Mouse (Mus musculus) adrenal gland, adult 10 weeks (tissue): ENCODE measurements around the gene 1700018B08Rik. TPM values are rescaled to one million over a fixed set of nuclear protein-coding genes. Genes with fewer than 3 reads are reported as not detected.

ENCODE experiments used
- polyA plus RNA-seq: library from polyadenylated mRNA; stranded (reverse); fragments of 350-450 nt; fragmentation: Illumina TruSeq; extraction: RNeasy Lipid Tissue Mini Kit (QIAGEN cat#74804); gene quantifications from one replicate; pipeline ENCODE4 v1.2.3, GENCODE M21; 2014; ENCODE audit warnings: low read depth, low replicate concordance

1700018B08Rik gene
- not detected for polyA plus RNA-seq

DNA sequence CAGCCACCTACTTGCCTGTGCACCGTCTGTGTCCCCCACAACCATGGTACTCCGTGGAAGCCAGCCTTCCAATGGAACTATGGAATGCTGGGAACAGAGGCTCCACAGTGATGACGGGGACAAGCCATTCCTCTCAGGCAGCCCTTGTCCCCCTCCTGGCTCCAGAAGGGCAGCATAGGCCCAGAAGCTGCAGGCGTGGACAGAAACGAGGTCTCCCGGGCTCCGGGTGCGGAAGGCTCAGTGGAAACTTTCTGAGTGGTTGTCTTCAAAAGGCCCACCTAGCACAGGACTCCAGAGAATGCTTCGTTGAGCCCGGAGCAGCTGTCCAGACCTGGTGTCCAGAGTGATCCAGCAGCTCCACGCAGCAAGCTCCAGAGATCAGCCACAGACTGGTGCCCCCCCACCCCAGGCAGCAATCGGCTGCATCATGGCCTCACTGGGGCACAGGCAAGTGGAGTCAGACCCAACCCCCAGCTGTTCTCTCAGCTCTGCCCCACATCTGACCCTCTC lies at the start of gene 1700018B08Rik:
Gene 1700018B08Rik, minus strand, starts transcription at position 45 of the 510 bp plus-strand sequence.

DNA sequence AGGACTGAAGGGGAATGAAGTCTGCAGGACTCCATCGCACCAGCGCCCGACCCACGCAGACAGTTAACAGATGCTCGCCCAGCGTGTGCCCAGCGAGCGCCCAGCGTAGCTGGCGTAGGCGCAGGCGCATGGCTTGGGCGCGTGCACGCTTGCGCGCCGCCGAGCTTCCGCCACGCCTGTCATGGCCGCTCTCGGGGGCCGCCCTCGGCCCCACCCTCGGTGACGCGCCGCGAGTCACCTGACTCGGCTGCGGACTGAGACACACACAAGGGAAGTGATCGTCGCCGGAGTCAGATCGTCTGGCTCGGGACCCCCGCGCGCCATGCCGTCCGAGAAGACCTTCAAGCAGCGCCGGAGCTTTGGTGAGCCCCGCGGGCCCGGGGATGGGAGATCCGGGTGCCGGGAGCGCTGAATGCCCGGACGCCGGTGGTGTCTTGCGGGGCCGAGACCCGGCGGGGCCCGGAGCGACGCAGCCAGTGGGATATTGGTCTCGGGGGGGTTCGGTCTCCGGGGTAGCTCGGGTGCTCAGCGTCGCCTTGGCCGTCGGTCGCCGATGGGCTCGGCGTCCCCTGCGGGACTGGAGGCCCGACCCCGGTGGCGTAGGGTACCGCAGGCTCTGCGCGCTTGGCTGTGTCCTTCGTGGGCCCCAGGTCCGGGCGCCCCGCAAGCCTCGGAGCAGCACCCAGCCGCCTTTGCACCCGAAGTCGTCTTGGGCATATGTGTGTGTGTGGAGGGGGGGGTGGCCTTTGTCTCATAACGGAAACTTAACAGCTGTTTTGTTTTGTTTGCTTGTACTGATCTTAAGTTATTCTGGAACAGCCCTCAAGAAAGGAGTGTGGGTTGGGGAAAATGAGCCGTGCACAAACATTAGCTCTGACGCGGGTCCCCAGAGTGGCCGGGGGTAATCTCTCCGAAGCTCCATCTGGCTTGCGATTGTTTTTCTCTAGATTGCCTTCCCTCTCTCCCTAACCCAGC lies 46.4 kb upstream of the 1700018B08Rik start, which contains the start of gene Map1lc3b:
Gene Map1lc3b, plus strand, starts transcription at position 159 of the 975 bp plus-strand sequence.

DNA sequence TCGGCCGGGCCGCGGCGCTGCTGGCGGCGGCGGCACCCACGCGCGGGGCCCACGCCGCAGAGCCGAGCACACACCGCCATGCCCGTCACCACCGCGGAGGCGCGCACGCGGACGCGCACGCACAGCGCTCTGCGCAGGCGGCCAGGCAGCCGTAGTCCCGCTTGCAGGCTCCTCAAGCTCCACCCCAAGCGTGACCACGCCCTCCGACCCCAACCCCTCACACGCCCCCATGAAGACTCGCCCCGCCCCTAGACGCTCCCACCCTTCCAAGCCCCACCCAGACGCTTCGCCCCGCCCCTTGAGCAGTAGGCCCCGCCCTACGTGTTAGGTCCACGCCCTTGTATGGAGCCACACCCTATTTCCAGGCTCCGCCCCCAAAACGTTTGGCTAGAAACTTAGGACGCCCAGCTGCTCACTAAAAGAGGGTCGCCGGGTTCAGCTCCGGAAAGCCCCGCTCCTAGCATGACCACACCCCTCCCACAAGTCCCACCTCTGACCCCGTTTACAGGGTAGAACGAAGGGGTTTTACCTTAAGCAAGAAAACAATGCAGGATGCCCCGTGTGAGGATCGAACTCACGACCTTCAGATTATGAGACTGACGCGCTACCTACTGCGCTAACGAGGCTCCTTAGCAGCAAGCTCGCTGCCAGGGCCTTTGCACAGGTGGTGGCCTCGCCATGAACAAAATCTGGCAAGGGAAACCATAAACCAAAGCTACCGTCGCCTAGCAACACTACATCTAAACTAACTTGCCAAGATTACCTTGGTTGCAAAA lies 34.7 kb upstream of the 1700018B08Rik start, which contains the start of gene Fbxo31:
Gene Fbxo31, minus strand, starts transcription at position 131 of the 776 bp plus-strand sequence.

Other genes with a start within 250 kb of the 1700018B08Rik start
- gene Fbxo31, start 34.5 kb upstream of the 1700018B08Rik start, polyA plus RNA-seq: 3.5 TPM
- gene Map1lc3b, start 46.0 kb upstream of the 1700018B08Rik start, polyA plus RNA-seq: 69.7 TPM
- gene Zcchc14, start 108.6 kb upstream of the 1700018B08Rik start, polyA plus RNA-seq: 17.9 TPM
- 0.17 TPM for gene Jph3, start 185.3 kb upstream of the 1700018B08Rik start, polyA plus RNA-seq